Mouse (Mus musculus) heart, embryonic 11.5 days (tissue): Measurements from ENCODE around the gene Slc2a9. TPM values are rescaled to one million over a fixed set of nuclear protein-coding genes. Genes with fewer than 3 reads are reported as not detected.

Source experiments
- ATAC-seq: fragments of 200-750 bp; cut with Nextera tagmentation; replicated peaks from 2 replicates; pipeline ENCODE4 v1.8.0; 2017; ENCODE audit warnings: moderate library complexity; ENCODE audit not compliant: insufficient number of reproducible peaks, low FRiP score, low TSS enrichment
- H3K27ac ChIP-seq: fragments of 300-500 bp; sonication (generic); 2 replicates; pipeline ENCODE4 v1.5.1; 2014; ENCODE audit warnings: mild to moderate bottlenecking, low read depth, low read length
- H3K27me3 ChIP-seq: fragments of 300-500 bp; sonication (generic); 2 replicates; pipeline ENCODE4 v1.6.1; 2014; ENCODE audit warnings: mild to moderate bottlenecking, low read length, mixed read lengths; ENCODE audit not compliant: control insufficient read depth, insufficient read depth
- H3K36me3 ChIP-seq: fragments of 300-500 bp; sonication (generic); 2 replicates; pipeline ENCODE4 v1.6.1; 2014; ENCODE audit warnings: mild to moderate bottlenecking, low read length, moderate library complexity, mixed read lengths; ENCODE audit not compliant: control insufficient read depth, insufficient read depth
- H3K4me1 ChIP-seq: fragments of 300-500 bp; sonication (generic); 2 replicates; pipeline ENCODE4 v1.6.1; 2014; ENCODE audit warnings: low read length; ENCODE audit not compliant: control insufficient read depth, insufficient read depth
- H3K4me2 ChIP-seq: fragments of 300-500 bp; sonication (generic); 2 replicates; pipeline ENCODE4 v1.6.1; 2014; ENCODE audit warnings: mild to moderate bottlenecking, moderate library complexity
- H3K4me3 ChIP-seq: fragments of 300-500 bp; sonication (generic); 2 replicates; pipeline ENCODE4 v1.5.1; 2014; ENCODE audit warnings: low read depth, low read length
- H3K9ac ChIP-seq: fragments of 300-500 bp; sonication (generic); 2 replicates; pipeline ENCODE4 v1.6.1; 2014; ENCODE audit warnings: mild to moderate bottlenecking, low read depth, low read length, moderate library complexity
- H3K9me3 ChIP-seq: fragments of 300-500 bp; sonication (generic); replicated peaks from 2 replicates; pipeline ENCODE4 v1.6.1; 2016; ENCODE audit warnings: low read length; ENCODE audit not compliant: control insufficient read depth
- WGBS: fragments of 180-500 bp; shearing (Covaris S2); extraction: QIAGEN DNeasy Blood & Tissue Kit; methylation state at CpG from one replicate; pipeline ENCODE4 v1.1.7; 2014; ENCODE audit not compliant: insufficient replicate concordance; 5-methylcytosine and 5-hydroxymethylcytosine counted together
- polyA plus RNA-seq: library from polyadenylated mRNA; unstranded; fragments of >200 nt; fragmentation: Nextera tagmentation; extraction: Ambion mirVana; gene quantifications from 2 replicates; pipeline ENCODE4 v1.2.1, GENCODE M21; 2014

Slc2a9 gene
- polyA plus RNA-seq, 1 experiment from 2014 or later = 0.19 TPM

DNA sequence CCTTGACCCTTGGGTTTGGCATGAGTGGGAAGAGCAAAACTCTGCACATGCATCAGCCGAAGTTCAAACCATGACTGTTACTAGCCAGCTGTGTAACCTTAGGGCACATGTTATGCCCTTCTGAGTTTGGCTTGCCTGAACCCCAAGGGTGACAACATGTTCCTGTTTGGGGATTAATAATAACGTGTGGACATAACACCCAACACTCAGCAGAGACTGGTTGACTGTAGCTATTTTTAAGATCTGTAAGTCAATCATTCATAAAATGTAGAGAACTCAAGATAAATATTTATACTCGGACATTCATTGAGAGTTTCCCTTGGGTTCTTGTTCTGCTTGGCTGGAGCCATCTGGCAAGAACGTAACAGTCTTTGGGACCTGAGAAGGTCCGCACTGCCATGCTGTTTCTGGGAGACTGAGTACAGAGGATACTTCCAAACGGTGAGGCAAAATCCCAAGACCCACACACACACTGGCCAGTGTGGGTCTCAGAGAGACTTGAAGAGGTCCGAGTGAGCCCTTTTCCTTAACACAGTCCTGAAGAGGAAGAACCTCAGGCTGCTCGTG is 6.4 kb downstream of the Slc2a9 start:
- Histone ChIP-seq H3K4me1 (no peaks in the 10 kb centered on the region), H3K4me3 (no peak overlapping the region)

DNA sequence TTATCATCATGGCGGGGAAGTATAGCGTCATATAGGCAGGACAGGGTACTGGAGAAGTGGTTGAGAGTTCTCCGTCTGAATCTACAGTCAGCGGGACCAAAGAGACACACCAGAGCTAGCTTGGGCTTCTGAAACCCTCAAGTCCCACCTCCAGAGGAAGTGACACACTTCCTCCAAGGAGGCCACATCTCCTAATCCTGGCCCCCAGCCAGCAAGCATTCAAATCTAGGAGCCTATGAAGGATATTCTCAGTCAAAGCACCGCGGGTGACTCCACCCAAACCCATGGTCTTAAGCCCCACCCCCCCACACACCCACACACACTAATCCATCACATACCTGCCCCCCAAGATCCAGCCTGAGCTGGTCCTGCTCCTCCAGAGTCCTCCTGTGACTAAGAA is 9.1 kb downstream of the Slc2a9 start:
- WGBS = 88% methylated on average over 6 of the region's 6 CpGs
- ATAC-seq = no peak
- H3K36me3 ChIP-seq = no peaks in the 10 kb centered on the region

More for the DNA sequence above, 6.4 kb downstream of the Slc2a9 start:
- Histone ChIP-seq H3K9me3 (no peaks in the 10 kb centered on the region), H3K4me2 (no peak overlapping the region), H3K9ac (no peak overlapping the region), H3K27me3 (0 out of 2 replicates have a peak, but pooled peaks cover 4% of the 10 kb centered on the region), H3K36me3 (no peaks in the 10 kb centered on the region), H3K27ac (no peak overlapping the region)
- no peak for ATAC-seq
- WGBS = 74% methylated on average over 8 of the region's 8 CpGs

DNA sequence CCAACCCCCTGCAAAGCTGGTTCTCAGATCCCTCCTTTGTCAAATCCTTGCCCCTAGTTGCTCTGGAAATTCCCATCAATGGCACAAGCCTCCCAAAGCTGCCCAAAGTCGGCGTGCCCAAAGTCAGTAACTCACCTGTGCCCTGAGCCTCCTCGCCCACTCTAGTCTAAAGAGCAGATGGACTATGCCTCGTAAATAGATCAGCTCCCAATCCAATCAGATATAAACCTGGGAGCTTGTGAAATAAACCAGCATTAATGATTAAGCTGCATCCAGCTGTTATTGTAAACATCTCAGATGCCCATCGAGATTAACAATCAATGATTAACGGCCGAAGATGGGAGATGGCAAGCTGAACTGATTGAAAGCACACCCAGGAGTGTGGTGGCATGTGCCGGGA is 11.2 kb downstream of the Slc2a9 start:
- H3K27me3 ChIP-seq = peaks cover 5% of the 10 kb centered on the region; the same call in 1 of the 2 replicates
- H3K9ac ChIP-seq = no peak overlapping the region
- no peaks in the 10 kb centered on the region for H3K36me3 ChIP-seq
- no peak overlapping the region for H3K4me3 ChIP-seq
- 81% methylated on average over 8 of the region's 8 CpGs for WGBS
- H3K27ac ChIP-seq = no peak overlapping the region
- no peak for ATAC-seq
- no peaks in the 10 kb centered on the region for H3K9me3 ChIP-seq
- H3K4me1 ChIP-seq = peaks cover 8% of the 10 kb centered on the region
- H3K4me2 ChIP-seq = no peak overlapping the region

More for the DNA sequence above, 9.1 kb downstream of the Slc2a9 start:
- Histone ChIP-seq H3K9ac (no peak overlapping the region), H3K27me3 (0 out of 2 replicates have a peak, but pooled peaks cover 4% of the 10 kb centered on the region), H3K4me3 (no peak overlapping the region), H3K4me1 (peaks cover 5% of the 10 kb centered on the region), H3K4me2 (no peak overlapping the region), H3K27ac (no peak overlapping the region), H3K9me3 (no peaks in the 10 kb centered on the region)

DNA sequence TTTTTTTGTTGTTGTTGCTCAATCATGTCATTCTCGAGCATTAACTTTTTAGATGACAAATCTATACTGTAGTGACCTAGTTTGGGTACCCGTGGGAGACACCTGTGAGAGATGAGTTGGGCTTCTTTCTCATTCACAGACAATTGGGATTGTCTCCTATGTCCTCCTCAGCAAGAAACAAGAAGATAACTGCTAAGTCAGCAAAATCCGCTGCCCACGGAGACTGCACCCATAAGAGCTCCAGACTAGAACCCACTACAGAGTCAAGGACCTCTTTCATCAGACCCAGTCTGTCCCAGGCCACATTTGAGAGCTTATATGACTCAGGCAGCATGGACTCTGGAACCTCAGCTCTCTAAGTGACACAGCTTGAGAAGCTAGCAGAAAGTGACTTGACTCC is 13.2 kb downstream of the Slc2a9 start:
- Histone ChIP-seq H3K4me3 (no peak overlapping the region), H3K9ac (no peak overlapping the region), H3K27ac (no peak overlapping the region), H3K9me3 (no peaks in the 10 kb centered on the region), H3K4me2 (no peak overlapping the region), H3K4me1 (peaks cover 8% of the 10 kb centered on the region), H3K36me3 (no peaks in the 10 kb centered on the region), H3K27me3 (peaks cover 6% of the 10 kb centered on the region; the same call in 1 of the 2 replicates)
- WGBS = 87% methylated on average over 4 of the region's 4 CpGs
- ATAC-seq = no peak

DNA sequence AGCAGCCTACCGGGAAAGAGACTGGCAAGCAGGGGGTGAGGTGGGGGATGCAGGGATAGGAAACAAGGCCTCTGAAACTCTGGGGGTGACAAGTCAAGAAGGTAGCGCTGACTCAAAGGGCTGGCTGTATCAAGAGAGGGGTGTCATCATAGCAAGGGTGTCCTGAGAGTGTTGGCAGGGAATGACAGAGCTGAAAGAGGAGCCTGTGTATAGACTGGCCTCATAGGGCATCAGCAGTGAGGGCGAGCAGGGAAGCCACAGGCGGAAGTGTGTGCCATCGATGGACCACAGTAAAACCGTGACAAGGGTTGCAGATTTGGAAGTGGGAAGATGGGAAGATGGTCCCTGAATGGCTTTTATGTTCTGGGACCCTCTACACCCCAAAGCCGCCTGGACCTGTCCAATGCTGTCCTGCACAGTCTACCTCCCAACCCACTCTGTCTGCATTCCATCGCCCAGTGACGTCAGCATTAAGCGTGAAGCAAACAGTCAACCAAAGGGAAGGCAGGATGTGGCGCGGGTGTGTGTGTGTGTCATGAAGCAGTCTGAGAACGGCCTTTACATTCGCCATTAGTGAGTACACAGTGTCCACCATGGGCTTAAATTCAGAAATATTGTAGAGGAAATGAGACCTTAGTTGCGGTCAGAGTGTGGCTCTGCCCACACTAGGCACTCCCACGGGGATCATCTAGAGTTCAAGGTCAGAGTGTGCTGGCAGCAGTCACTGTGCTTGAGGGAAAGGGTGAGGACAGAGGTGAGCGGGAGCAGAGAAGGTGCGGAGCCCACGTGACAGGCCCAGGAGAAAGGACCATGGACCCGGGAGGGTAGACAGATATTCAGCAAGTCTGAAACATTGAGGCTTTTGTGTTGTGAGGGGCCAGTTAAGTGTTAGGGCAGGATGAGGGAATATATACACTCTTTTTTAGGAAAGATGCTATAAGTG is 14.0 kb downstream of the Slc2a9 start:
- Histone ChIP-seq H3K27me3 (peaks cover 6% of the 10 kb centered on the region; the same call in 1 of the 2 replicates), H3K9me3 (no peaks in the 10 kb centered on the region), H3K4me1 (peaks cover 8% of the 10 kb centered on the region), H3K27ac (no peak overlapping the region), H3K36me3 (no peaks in the 10 kb centered on the region), H3K9ac (no peak overlapping the region), H3K4me2 (peak overlapping the region; percentile 11; the same call in 1 of the 2 replicates), H3K4me3 (no peak overlapping the region)
- 68% methylated on average over 20 of the region's 20 CpGs for whole genome bisulfite sequencing
- peak; percentile 57 for ATAC-seq

DNA sequence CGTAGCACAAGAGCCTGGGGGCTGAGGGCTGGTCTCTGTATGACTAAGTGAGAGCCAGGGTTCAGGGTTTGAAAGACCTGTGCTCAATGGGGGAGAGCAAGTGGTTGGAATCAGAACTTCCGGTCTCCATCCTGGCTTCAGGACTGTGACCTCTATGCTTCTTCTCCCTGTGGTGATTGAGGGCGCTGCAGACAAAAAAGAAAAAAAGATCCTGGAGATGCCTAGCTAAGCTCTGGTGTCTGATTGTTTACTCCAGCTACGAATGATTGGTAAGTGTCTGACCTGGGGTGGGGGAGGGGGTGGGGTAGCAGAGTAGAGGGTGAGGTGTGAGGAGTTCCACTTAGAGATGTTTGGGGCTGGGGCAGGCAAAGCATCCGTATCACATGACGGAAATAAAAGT is 14.9 kb downstream of the Slc2a9 start:
- no peak overlapping the region for H3K4me3 ChIP-seq
- peaks cover 8% of the 10 kb centered on the region for H3K4me1 ChIP-seq
- H3K9ac ChIP-seq = no peak overlapping the region
- H3K36me3 ChIP-seq = no peaks in the 10 kb centered on the region
- no peak for ATAC-seq
- peaks cover 10% of the 10 kb centered on the region for H3K27me3 ChIP-seq
- no peak overlapping the region; the same call in 1 of the 2 replicates for H3K27ac ChIP-seq
- WGBS = 45% methylated on average over 6 of the region's 6 CpGs
- no peak overlapping the region for H3K4me2 ChIP-seq
- H3K9me3 ChIP-seq = no peaks in the 10 kb centered on the region

DNA sequence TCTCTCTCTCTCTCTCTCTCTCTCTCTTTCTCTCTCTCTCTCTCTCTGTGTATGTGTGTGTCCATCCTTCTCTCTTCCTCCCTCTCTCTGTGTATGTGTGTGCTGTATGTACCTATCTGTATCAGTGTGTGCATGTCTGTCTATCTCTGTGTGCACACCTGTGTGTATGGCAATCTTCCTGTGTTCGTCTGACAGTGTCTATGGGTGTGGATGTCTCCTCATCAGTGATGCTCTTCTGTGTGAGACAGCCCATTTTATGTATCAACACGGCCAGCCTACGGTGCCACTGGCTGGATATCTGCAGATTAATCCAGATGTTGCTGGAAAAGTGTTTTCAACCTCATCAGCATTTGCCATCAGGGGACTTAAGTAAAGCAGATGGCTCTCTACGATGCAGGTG is 15.7 kb downstream of the Slc2a9 start:
- peaks cover 10% of the 10 kb centered on the region for H3K27me3 ChIP-seq
- no peak overlapping the region for H3K9ac ChIP-seq
- no peak overlapping the region for H3K27ac ChIP-seq
- no peak for ATAC-seq
- H3K9me3 ChIP-seq = no peaks in the 10 kb centered on the region
- H3K4me1 ChIP-seq = peaks cover 8% of the 10 kb centered on the region
- no peaks in the 10 kb centered on the region for H3K36me3 ChIP-seq
- H3K4me2 ChIP-seq = no peak overlapping the region
- H3K4me3 ChIP-seq = no peak overlapping the region
- 73% methylated on average over 4 of the region's 4 CpGs for WGBS

DNA sequence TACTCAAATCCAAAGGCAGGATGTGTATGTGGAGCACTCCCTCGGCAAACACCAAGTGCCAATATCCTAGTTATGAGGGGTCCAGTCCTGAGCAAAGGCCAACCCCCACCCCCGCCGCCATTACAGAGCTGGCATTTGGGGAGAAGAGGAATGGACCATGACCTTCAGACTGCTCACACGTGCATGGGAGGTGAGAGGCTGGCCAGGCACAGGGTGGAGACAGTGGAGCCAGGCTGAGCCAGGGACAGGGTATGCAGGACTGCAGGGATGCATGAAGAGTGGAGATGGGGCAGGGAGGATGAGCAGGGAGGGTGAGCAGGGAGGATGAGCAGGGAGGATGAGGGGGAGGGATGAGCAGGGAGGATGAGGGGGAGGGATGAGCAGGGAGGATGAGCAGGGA is 17.0 kb downstream of the Slc2a9 start:
- H3K9me3 ChIP-seq = no peaks in the 10 kb centered on the region
- peaks cover 6% of the 10 kb centered on the region for H3K27me3 ChIP-seq
- H3K4me2 ChIP-seq = no peak overlapping the region
- H3K27ac ChIP-seq = no peak overlapping the region
- no peak overlapping the region for H3K4me3 ChIP-seq
- no peak overlapping the region for H3K9ac ChIP-seq
- no peaks in the 10 kb centered on the region for H3K36me3 ChIP-seq
- 78% methylated on average over 4 of the region's 4 CpGs for WGBS
- peaks cover 10% of the 10 kb centered on the region for H3K4me1 ChIP-seq
- no peak; the same call in 1 of the 2 replicates for ATAC-seq
